Mouse (Mus musculus) liver, embryonic 11.5 days (tissue): Measurements from ENCODE around the gene Prkci. TPM values are rescaled to one million over a fixed set of nuclear protein-coding genes. Genes with fewer than 3 reads are reported as not detected.

Experiments
- ATAC-seq: fragments of 200-750 bp; cut with Nextera tagmentation; replicated peaks from 2 replicates; pipeline ENCODE4 v1.8.0; 2017; ENCODE audit warnings: moderate number of reproducible peaks, mild to moderate bottlenecking, moderate TSS enrichment, moderate library complexity; ENCODE audit not compliant: low FRiP score
- DNase-seq: peaks from one replicate; pipeline ENCODE4 v3.0.0-alpha.2; 2017; ENCODE audit warnings: low spot score
- H3K27ac ChIP-seq: fragments of 300-500 bp; sonication (generic); 2 replicates; pipeline ENCODE4 v1.5.1; 2014; ENCODE audit warnings: mild to moderate bottlenecking, low read depth, low read length, control low read depth
- H3K27me3 ChIP-seq: fragments of 300-500 bp; sonication (generic); replicated peaks from 2 replicates; pipeline ENCODE4 v1.6.1; 2014; ENCODE audit warnings: low read length, mixed read lengths; ENCODE audit not compliant: control insufficient read depth, insufficient read depth
- H3K36me3 ChIP-seq: fragments of 300-500 bp; sonication (generic); 2 replicates; pipeline ENCODE4 v1.6.1; 2014; ENCODE audit warnings: mild to moderate bottlenecking, low read length, moderate library complexity, mixed read lengths; ENCODE audit not compliant: control insufficient read depth, insufficient read depth
- H3K4me1 ChIP-seq: fragments of 300-500 bp; sonication (generic); replicated peaks from 2 replicates; pipeline ENCODE4 v1.6.1; 2014; ENCODE audit warnings: low read length, mixed read lengths; ENCODE audit not compliant: control insufficient read depth, insufficient read depth
- H3K4me2 ChIP-seq: fragments of 300-500 bp; sonication (generic); 2 replicates; pipeline ENCODE4 v1.6.1; 2014; ENCODE audit warnings: mild to moderate bottlenecking, control low read depth, moderate library complexity
- H3K4me3 ChIP-seq: fragments of 300-500 bp; sonication (generic); 2 replicates; pipeline ENCODE4 v1.5.1; 2014; ENCODE audit warnings: low read depth, low read length, control low read depth
- H3K9ac ChIP-seq: fragments of 300-500 bp; sonication (generic); 2 replicates; pipeline ENCODE4 v1.6.1; 2014; ENCODE audit warnings: low read depth, low read length, control low read depth
- H3K9me3 ChIP-seq: fragments of 300-500 bp; sonication (generic); 2 replicates; pipeline ENCODE4 v1.6.1; 2016; ENCODE audit warnings: low read length, inconsistent platforms, mixed read lengths; ENCODE audit not compliant: control insufficient read depth
- WGBS: fragments of 180-500 bp; shearing (Covaris S2); extraction: QIAGEN DNeasy Blood & Tissue Kit; methylation state at CpG from one replicate; pipeline ENCODE4 v1.1.7; 2014; 5-methylcytosine and 5-hydroxymethylcytosine counted together
- microRNA-seq: library from miRNA; unstranded; fragments of <30 nt; microRNA quantifications from one replicate; pipeline ENCODE4, GENCODE M21; 2017; ENCODE audit warnings: borderline number of aligned reads
- polyA plus RNA-seq: library from polyadenylated mRNA; unstranded; fragments of >200 nt; fragmentation: Nextera tagmentation; extraction: Ambion mirVana; gene quantifications from 2 replicates; pipeline ENCODE4 v1.2.1, GENCODE M21; 2014

The Prkci gene
- polyA plus RNA-seq, 1 experiment from 2014 or later, result 20.2 TPM

GRCm38 (mm10) chr3:31098556-31098955 is 103.0 kb downstream of the Prkci start:
- 88% methylated on average over 1 of the region's 1 CpGs for WGBS
- ATAC-seq (no peak), DNase-seq (no peak)
- Histone ChIP-seq H3K4me3 (no peak overlapping the region), H3K9me3 (no peaks in the 10 kb centered on the region), H3K36me3 (no peaks in the 10 kb centered on the region), H3K27ac (no peak overlapping the region), H3K9ac (no peak overlapping the region), H3K4me1 (peaks cover 9% of the 10 kb centered on the region; the same call in 1 of the 2 replicates), H3K27me3 (no peaks in the 10 kb centered on the region), H3K4me2 (peak overlapping the region; percentile 28; the same call in 1 of the 2 replicates)

DNA sequence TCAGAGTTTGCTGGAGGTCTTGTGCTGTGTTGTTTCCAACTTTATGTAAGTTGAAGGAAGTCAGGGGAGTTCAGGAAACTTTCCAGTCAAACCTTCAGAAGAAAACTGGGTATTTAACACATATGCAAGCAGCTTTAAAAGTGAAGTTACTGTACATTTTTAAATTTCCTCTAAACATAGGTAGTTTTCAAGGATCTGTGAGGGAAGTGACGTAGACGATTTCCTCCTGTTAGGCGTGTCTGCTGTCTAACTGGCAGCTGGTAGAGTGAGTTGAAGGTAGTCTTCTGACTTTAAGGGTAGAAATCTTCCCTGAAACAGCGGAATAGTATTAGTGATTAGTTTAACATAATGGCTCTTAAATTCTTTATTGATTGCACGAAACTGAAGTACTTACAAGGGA is 104.5 kb downstream of the Prkci start:
- Histone ChIP-seq H3K9ac (no peak overlapping the region), H3K27ac (no peak overlapping the region), H3K27me3 (no peaks in the 10 kb centered on the region), H3K9me3 (no peaks in the 10 kb centered on the region), H3K4me1 (peaks cover 9% of the 10 kb centered on the region; the same call in 1 of the 2 replicates), H3K4me2 (0 out of 2 replicates have a peak overlapping the region, but pooled peaks have one; percentile 10), H3K4me3 (no peak overlapping the region), H3K36me3 (no peaks in the 10 kb centered on the region)
- 80% methylated on average over 5 of the region's 5 CpGs for WGBS
- ATAC-seq, result no peak
- no peak for DNase-seq

DNA sequence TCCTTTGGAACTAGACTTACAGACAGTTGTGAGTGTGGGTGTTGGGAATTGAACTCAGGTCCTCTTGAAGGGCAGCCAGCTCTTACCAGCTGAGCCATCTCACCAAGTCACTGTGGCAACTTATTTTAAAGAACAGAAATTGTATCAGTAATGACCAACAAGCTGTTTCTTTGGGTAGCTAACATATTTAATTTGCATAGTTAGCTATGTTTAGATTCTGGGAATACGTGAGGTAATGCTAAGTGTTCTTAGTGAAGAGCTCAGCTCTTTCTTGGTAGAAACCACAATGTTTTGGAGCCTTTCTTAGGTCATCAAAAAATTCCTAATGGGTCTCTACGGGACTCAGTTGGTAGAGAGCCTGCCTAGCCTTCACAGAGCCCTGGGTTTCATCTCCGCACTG is 105.3 kb downstream of the Prkci start:
- Histone ChIP-seq H3K36me3 (no peaks in the 10 kb centered on the region), H3K27me3 (no peaks in the 10 kb centered on the region), H3K9ac (no peak overlapping the region), H3K4me1 (peaks cover 7% of the 10 kb centered on the region; the same call in 1 of the 2 replicates), H3K4me2 (no peak overlapping the region), H3K9me3 (no peaks in the 10 kb centered on the region), H3K4me3 (no peak overlapping the region), H3K27ac (no peak overlapping the region)
- DNase-seq, result no peak
- ATAC-seq, result no peak
- 93% methylated on average over 3 of the region's 3 CpGs for WGBS

Small RNA genes within 50 kb of the gene (microRNA-seq; reads per million reads assigned to microRNA genes)
- not detected for gene Mir7008

Other genes starting within 250 kb of the Prkci start
- not detected in 2 replicates for gene Samd7, start 249.5 kb upstream of the Prkci start, polyA plus RNA-seq
- gene Sec62, start 202.9 kb upstream of the Prkci start, polyA plus RNA-seq, result 64.8 and 73.5 TPM in 2 replicates
- gene Gpr160, start 139.8 kb upstream of the Prkci start, polyA plus RNA-seq, result 1.4 and 2.8 TPM in 2 replicates
- gene Phc3, start 26.3 kb upstream of the Prkci start, polyA plus RNA-seq, result 4.3 and 5.6 TPM in 2 replicates
- 14.2 and 16.6 TPM in 2 replicates for gene Skil, start 99.3 kb downstream of the Prkci start, polyA plus RNA-seq
- 0.56 and 0.89 TPM in 2 replicates for gene Cldn11, start 154.2 kb downstream of the Prkci start, polyA plus RNA-seq